Mouse (Mus musculus) brain, embryonic 14.5 days (tissue): Measurements from ENCODE around the gene Trpv1.

Experiments used
- CTCF ChIP-seq: fragments of 200-500 bp; IDR thresholded peaks from 2 replicates; pipeline ENCODE4 v1.5.1; 2012; ENCODE audit warnings: inconsistent platforms, mild to moderate bottlenecking, moderate library complexity, borderline replicate concordance; ENCODE audit not compliant: insufficient read depth, insufficient read length; ENCODE audit errors: extremely low read depth
- POLR2A ChIP-seq: fragments of 200-500 bp; IDR thresholded peaks from 2 replicates; pipeline ENCODE4 v1.6.1; 2012; ENCODE audit warnings: mild to moderate bottlenecking, inconsistent platforms, borderline replicate concordance; ENCODE audit not compliant: poor library complexity, insufficient read depth, insufficient read length, severe bottlenecking; ENCODE audit errors: extremely low read depth

- TF ChIP-seq CTCF (no peak), POLR2A (no peak)
These were observed 69.0 kb downstream of the Trpv1 start for GRCm38 (mm10) chr11:73303123-73303522.
